Mouse (Mus musculus) midbrain, embryonic 14.5 days (tissue): ENCODE data around the gene Pemt. TPM values are rescaled to one million over a fixed set of nuclear protein-coding genes. Genes with fewer than 3 reads are reported as not detected.
A peak's percentile ranks its signal among the peaks of the same experiment; 100 is the strongest.

Experiments
- ATAC-seq: fragments of 200-750 bp; cut with Nextera tagmentation; 2 replicates; pipeline ENCODE4 v1.8.0; 2017; ENCODE audit warnings: moderate number of reproducible peaks, moderate library complexity; ENCODE audit not compliant: low FRiP score, low TSS enrichment
- DNase-seq: peaks from one replicate; pipeline ENCODE4 v3.0.0-alpha.2; 2015
- H3K27ac ChIP-seq: fragments of 300-500 bp; sonication (generic); replicated peaks from 2 replicates; pipeline ENCODE4 v1.5.1; 2014; ENCODE audit warnings: mild to moderate bottlenecking, low read depth, low read length, moderate library complexity
- H3K27me3 ChIP-seq: fragments of 300-500 bp; sonication (generic); 2 replicates; pipeline ENCODE4 v1.6.1; 2014; ENCODE audit warnings: low read length, control low read depth, mixed read lengths; ENCODE audit not compliant: control insufficient read depth, insufficient read depth
- H3K36me3 ChIP-seq: fragments of 300-500 bp; sonication (generic); 2 replicates; pipeline ENCODE4 v1.6.1; 2014; ENCODE audit warnings: low read length, control low read depth; ENCODE audit not compliant: control insufficient read depth, insufficient read depth
- H3K4me1 ChIP-seq: fragments of 300-500 bp; sonication (generic); 2 replicates; pipeline ENCODE4 v1.6.1; 2014; ENCODE audit warnings: mild to moderate bottlenecking, antibody characterized with exemption, low read length, control low read depth; ENCODE audit not compliant: control insufficient read depth, insufficient read depth
- H3K4me2 ChIP-seq: fragments of 300-500 bp; sonication (generic); 2 replicates; pipeline ENCODE4 v1.6.1; 2014; ENCODE audit warnings: mild to moderate bottlenecking, low read length, moderate library complexity
- H3K4me3 ChIP-seq: fragments of 300-500 bp; sonication (generic); replicated peaks from 2 replicates; pipeline ENCODE4 v1.5.1; 2014; ENCODE audit warnings: low read depth, low read length
- H3K9ac ChIP-seq: fragments of 300-500 bp; sonication (generic); replicated peaks from 2 replicates; pipeline ENCODE4 v1.6.1; 2014; ENCODE audit warnings: mild to moderate bottlenecking, low read length, moderate library complexity
- H3K9me3 ChIP-seq: fragments of 300-500 bp; sonication (generic); 2 replicates; pipeline ENCODE4 v1.6.1; 2016; ENCODE audit warnings: low read length, control low read depth, mixed read lengths; ENCODE audit not compliant: control insufficient read depth
- WGBS: fragments of 180-500 bp; shearing (Covaris S2); extraction: QIAGEN DNeasy Blood & Tissue Kit; methylation state at CpG from one replicate; pipeline ENCODE4 v1.1.7; 2014; 5-methylcytosine and 5-hydroxymethylcytosine counted together
- polyA plus RNA-seq: library from polyadenylated mRNA; unstranded; fragments of >200 nt; fragmentation: Nextera tagmentation; extraction: Ambion mirVana; gene quantifications from 2 replicates; pipeline ENCODE4 v1.2.1, GENCODE M21; 2014

Pemt gene
- polyA plus RNA-seq, 1 experiment from 2014 or later, result 6.0 TPM

- H3K4me2 ChIP-seq, result no peak overlapping the region
- DNase-seq (no peak), ATAC-seq (no peak)
- H3K9me3 ChIP-seq, result no peaks in the 10 kb centered on the region
- no peak overlapping the region for H3K4me3 ChIP-seq
- H3K27me3 ChIP-seq, result no peaks in the 10 kb centered on the region
- H3K4me1 ChIP-seq, result no peaks in the 10 kb centered on the region
- H3K27ac ChIP-seq, result no peak overlapping the region
- 85% methylated on average over 1 of the region's 1 CpGs for WGBS
- H3K9ac ChIP-seq, result no peak overlapping the region
- H3K36me3 ChIP-seq, result no peaks in the 10 kb centered on the region
Measured at GRCm38 (mm10) chr11:59939821-59940220, 106.5 kb downstream of the Pemt start.

GRCm38 (mm10) chr11:59937615-59938014 is 108.7 kb downstream of the Pemt start:
- no peak overlapping the region for H3K4me2 ChIP-seq

GRCm38 (mm10) chr11:59937023-59937422 is 109.3 kb downstream of the Pemt start:
- Histone ChIP-seq H3K4me1 (no peaks in the 10 kb centered on the region), H3K9ac (no peak overlapping the region), H3K4me2 (no peak overlapping the region), H3K9me3 (no peaks in the 10 kb centered on the region), H3K27me3 (no peaks in the 10 kb centered on the region), H3K4me3 (no peak overlapping the region), H3K36me3 (no peaks in the 10 kb centered on the region), H3K27ac (no peak overlapping the region)
- no peak for ATAC-seq
- 75% methylated on average over 3 of the region's 3 CpGs for WGBS
- no peak for DNase-seq

More at GRCm38 (mm10) chr11:59937615-59938014, 108.7 kb downstream of the Pemt start:
- no peaks in the 10 kb centered on the region for H3K27me3 ChIP-seq
- DNase-seq (no peak), ATAC-seq (no peak)
- no peak overlapping the region for H3K27ac ChIP-seq
- 39% methylated on average over 2 of the region's 2 CpGs for WGBS
- H3K9ac ChIP-seq, result no peak overlapping the region
- H3K4me1 ChIP-seq, result no peaks in the 10 kb centered on the region
- H3K36me3 ChIP-seq, result no peaks in the 10 kb centered on the region
- no peaks in the 10 kb centered on the region for H3K9me3 ChIP-seq
- no peak overlapping the region for H3K4me3 ChIP-seq

- Histone ChIP-seq H3K36me3 (no peaks in the 10 kb centered on the region), H3K9me3 (no peaks in the 10 kb centered on the region), H3K27me3 (no peaks in the 10 kb centered on the region), H3K4me3 (no peak overlapping the region), H3K4me2 (no peak overlapping the region), H3K4me1 (no peaks in the 10 kb centered on the region), H3K27ac (peak overlapping the region; percentile 54), H3K9ac (peak overlapping the region; percentile 23; the same call in 1 of the 2 replicates)
- 41% methylated on average over 12 of the region's 12 CpGs for WGBS
- ATAC-seq (no peak), DNase-seq (peak; percentile 58)
Measured at GRCm38 (mm10) chr11:59933943-59934342, 112.3 kb downstream of the Pemt start.

GRCm38 (mm10) chr11:59932560-59933337 is 113.5 kb downstream of the Pemt start:
- Histone ChIP-seq H3K9ac (no peak overlapping the region), H3K4me2 (no peak overlapping the region), H3K36me3 (no peaks in the 10 kb centered on the region), H3K27me3 (no peaks in the 10 kb centered on the region), H3K9me3 (no peaks in the 10 kb centered on the region), H3K4me3 (no peak overlapping the region), H3K27ac (no peak overlapping the region), H3K4me1 (no peaks in the 10 kb centered on the region)
- DNase-seq, result no peak
- 69% methylated on average over 9 of the region's 9 CpGs for WGBS
- ATAC-seq, result no peak

GRCm38 (mm10) chr11:59930031-59930430 is 116.3 kb downstream of the Pemt start:
- WGBS, result 38% methylated on average over 4 of the region's 4 CpGs
- no peak for DNase-seq
- no peak overlapping the region for H3K27ac ChIP-seq

GRCm38 (mm10) chr11:59921265-59921664 is 125.0 kb downstream of the Pemt start:
- no peaks in the 10 kb centered on the region for H3K9me3 ChIP-seq
- no peaks in the 10 kb centered on the region for H3K4me1 ChIP-seq
- H3K27ac ChIP-seq, result no peak overlapping the region
- no peak overlapping the region for H3K4me2 ChIP-seq
- no peaks in the 10 kb centered on the region for H3K27me3 ChIP-seq
- H3K36me3 ChIP-seq, result no peaks in the 10 kb centered on the region
- H3K9ac ChIP-seq, result no peak overlapping the region
- H3K4me3 ChIP-seq, result no peak overlapping the region
- WGBS, result 22% methylated on average over 7 of the region's 7 CpGs
- ATAC-seq (no peak), DNase-seq (no peak)

More at GRCm38 (mm10) chr11:59930031-59930430, 116.3 kb downstream of the Pemt start:
- Histone ChIP-seq H3K9ac (no peak overlapping the region), H3K4me1 (no peaks in the 10 kb centered on the region), H3K36me3 (no peaks in the 10 kb centered on the region), H3K27me3 (no peaks in the 10 kb centered on the region), H3K9me3 (no peaks in the 10 kb centered on the region), H3K4me3 (no peak overlapping the region), H3K4me2 (no peak overlapping the region)
- ATAC-seq, result no peak
